Mouse (Mus musculus) heart, postnatal 14 days (tissue): ENCODE data around the gene Ssbp2. TPM values are rescaled to one million over a fixed set of nuclear protein-coding genes. Genes with fewer than 3 reads are reported as not detected.

ENCODE experiments used
- DNase-seq, 2 experiments: peaks; one replicate each; pipeline ENCODE4 v3.0.0; 2021 to 2022
- intact Hi-C: fragments of 180-260 bp; cut with DNase I; formaldehyde crosslinking; loops from one replicate; pipeline ENCODE4 v1.15.1; 2025
- total RNA-seq, 2 experiments: library from RNA; stranded (reverse); gene quantifications; 2 replicates each; pipeline ENCODE4 v1.2.3; 2021

Ssbp2 gene
- total RNA-seq, 2 experiments from 2014 or later, result 50.5 to 51.9 TPM

GRCm38 (mm10) chr13:91459489-91459888 is 594 bp upstream of the Ssbp2 start:
- DNase-seq, result no peak
- intact Hi-C loops, result loop anchor here (5.0 kb wide), 2 partner anchors 37 to 237 kb away; partner anchors contain the start of gene Atg10

- DNase-seq, result peak; percentile 98 to 99
- intact Hi-C loops, result loop anchor here (1.0 kb wide), 1 partner anchor 89 kb away; no protein-coding TSS in a partner anchor
These were observed 670 bp downstream of the Ssbp2 start for GRCm38 (mm10) chr13:91460621-91461284.

- DNase-seq, result no peak
- intact Hi-C loops, result no loop called here
These were observed 1.2 kb downstream of the Ssbp2 start for GRCm38 (mm10) chr13:91461299-91461698.

GRCm38 (mm10) chr13:91461711-91462351 is 1.7 kb downstream of the Ssbp2 start:
- intact Hi-C loops, result loop anchor here (2.0 kb wide), 1 partner anchor 173 kb away; no protein-coding TSS in a partner anchor
- DNase-seq, result peak; percentile 51 to 59

- DNase-seq, result no peak
- intact Hi-C loops, result loop anchor here (2.0 kb wide), 1 partner anchor 172 kb away; no protein-coding TSS in a partner anchor
These were observed 2.3 kb downstream of the Ssbp2 start for GRCm38 (mm10) chr13:91462395-91462794.

- DNase-seq, result no peak
- intact Hi-C loops, result loop anchor here (2.0 kb wide), 1 partner anchor 172 kb away; no protein-coding TSS in a partner anchor
These were observed 2.9 kb downstream of the Ssbp2 start for GRCm38 (mm10) chr13:91462893-91463481.

- intact Hi-C loops, result no loop called here
- DNase-seq, result no peak
These were observed 5.1 kb downstream of the Ssbp2 start for GRCm38 (mm10) chr13:91465002-91465715.

- intact Hi-C loops, result no loop called here
- peak; percentile 36 to 58 for DNase-seq
These were observed 11.5 kb downstream of the Ssbp2 start for GRCm38 (mm10) chr13:91471566-91471965.

- intact Hi-C loops, result no loop called here
- DNase-seq, result no peak
These were observed 11.9 kb downstream of the Ssbp2 start for GRCm38 (mm10) chr13:91471980-91472379.

- intact Hi-C loops, result no loop called here
- DNase-seq, result peak in 1 of 2 experiments; percentile 25
These were observed 13.4 kb downstream of the Ssbp2 start for GRCm38 (mm10) chr13:91473527-91473926.

- intact Hi-C loops, result no loop called here
- no peak for DNase-seq
These were observed 13.9 kb downstream of the Ssbp2 start for GRCm38 (mm10) chr13:91474027-91474426.

- no peak for DNase-seq
- intact Hi-C loops, result no loop called here
These were observed 15.8 kb downstream of the Ssbp2 start for GRCm38 (mm10) chr13:91475888-91476287.

GRCm38 (mm10) chr13:91476596-91477100 is 16.6 kb downstream of the Ssbp2 start:
- intact Hi-C loops, result no loop called here
- no peak for DNase-seq

GRCm38 (mm10) chr13:91478011-91478410 is 17.9 kb downstream of the Ssbp2 start:
- intact Hi-C loops, result no loop called here

GRCm38 (mm10) chr13:91484303-91484702 is 24.2 kb downstream of the Ssbp2 start:
- no peak for DNase-seq
- intact Hi-C loops, result no loop called here

More at GRCm38 (mm10) chr13:91478011-91478410, 17.9 kb downstream of the Ssbp2 start:
- peak; percentile 59 to 68 for DNase-seq

- intact Hi-C loops, result no loop called here
- DNase-seq, result no peak
These were observed 32.0 kb downstream of the Ssbp2 start for GRCm38 (mm10) chr13:91492133-91492532.

GRCm38 (mm10) chr13:91497055-91497454 is 37.0 kb downstream of the Ssbp2 start:
- DNase-seq, result no peak
- intact Hi-C loops, result no loop called here

- intact Hi-C loops, result no loop called here
- DNase-seq, result no peak
These were observed 41.7 kb downstream of the Ssbp2 start for GRCm38 (mm10) chr13:91501735-91502134.

- DNase-seq, result no peak
- intact Hi-C loops, result no loop called here
These were observed 42.7 kb downstream of the Ssbp2 start for GRCm38 (mm10) chr13:91502642-91503373.

- no peak for DNase-seq
- intact Hi-C loops, result no loop called here
These were observed 48.9 kb downstream of the Ssbp2 start for GRCm38 (mm10) chr13:91508991-91509390.
